Mouse (Mus musculus) hindbrain, embryonic 15.5 days (tissue): ENCODE measurements at regions not wholly inside any gene's neighbourhood (a gene's known extent, or its start where the extent isn't known, plus 50 kb on each side); places are given as distances from the start of the nearest gene placed in this dataset.

Source experiments
- ATAC-seq: fragments of 200-750 bp; cut with Nextera tagmentation; 2 replicates; pipeline ENCODE4 v1.8.0; 2017; ENCODE audit warnings: low read depth, moderate number of reproducible peaks, moderate TSS enrichment; ENCODE audit not compliant: low FRiP score
- H3K27ac ChIP-seq: fragments of 300-500 bp; sonication (generic); replicated peaks from 2 replicates; pipeline ENCODE4 v1.5.1; 2015; ENCODE audit warnings: mild to moderate bottlenecking, inconsistent platforms
- H3K27me3 ChIP-seq: fragments of 300-500 bp; sonication (generic); 2 replicates; pipeline ENCODE4 v1.6.1; 2015; ENCODE audit warnings: control low read depth, inconsistent platforms
- H3K36me3 ChIP-seq: fragments of 300-500 bp; sonication (generic); 2 replicates; pipeline ENCODE4 v1.6.1; 2015; ENCODE audit warnings: control low read depth, inconsistent platforms
- H3K4me1 ChIP-seq: fragments of 300-500 bp; sonication (generic); replicated peaks from 2 replicates; pipeline ENCODE4 v1.6.1; 2015; ENCODE audit warnings: control low read depth, inconsistent platforms
- H3K4me2 ChIP-seq: fragments of 300-500 bp; sonication (generic); 2 replicates; pipeline ENCODE4 v1.6.1; 2015; ENCODE audit warnings: moderate library complexity, mild to moderate bottlenecking, inconsistent platforms
- H3K4me3 ChIP-seq: fragments of 300-500 bp; sonication (generic); 2 replicates; pipeline ENCODE4 v1.5.1; 2015; ENCODE audit warnings: mild to moderate bottlenecking, inconsistent platforms
- H3K9ac ChIP-seq: fragments of 300-500 bp; sonication (generic); 2 replicates; pipeline ENCODE4 v1.6.1; 2015; ENCODE audit warnings: inconsistent platforms
- H3K9me3 ChIP-seq: fragments of 300-500 bp; sonication (generic); 2 replicates; pipeline ENCODE4 v1.6.1; 2016; ENCODE audit warnings: control low read depth, inconsistent platforms
- WGBS: fragments of 180-500 bp; shearing (Covaris S2); methylation state at CpG from one replicate; pipeline ENCODE4 v1.1.7; 2015; 5-methylcytosine and 5-hydroxymethylcytosine counted together

DNA sequence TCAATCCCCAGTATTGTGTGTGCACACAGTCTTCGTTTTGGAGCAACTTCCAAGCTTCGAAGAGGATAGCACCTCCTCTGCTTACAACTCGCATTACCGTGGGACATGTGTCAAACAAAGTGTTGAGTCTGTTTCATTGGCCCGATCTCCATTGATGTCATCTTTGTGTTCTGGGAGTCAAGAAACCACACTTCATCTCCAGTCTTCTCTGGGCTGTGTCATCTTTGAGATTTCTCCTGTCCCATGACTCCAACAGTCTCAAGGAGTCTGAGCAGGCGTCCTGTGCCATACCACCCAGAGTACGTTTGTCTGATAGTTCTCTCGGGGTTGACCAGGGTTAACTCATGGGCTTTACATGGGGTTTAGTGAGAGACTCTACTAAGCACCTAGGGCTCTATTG, 67.8 kb upstream of the Cpsf6 start:
- peaks cover 5% of the 10 kb centered on the region; the same call in 1 of the 2 replicates for H3K9me3 ChIP-seq
- H3K4me3 ChIP-seq: no peak overlapping the region
- WGBS: 96% methylated on average over 8 of the region's 8 CpGs
- H3K36me3 ChIP-seq: no peaks in the 10 kb centered on the region
- no peaks in the 10 kb centered on the region for H3K27me3 ChIP-seq
- no peak overlapping the region for H3K27ac ChIP-seq
- no peak for ATAC-seq
- H3K9ac ChIP-seq: no peak overlapping the region
- H3K4me1 ChIP-seq: no peaks in the 10 kb centered on the region
- no peak overlapping the region for H3K4me2 ChIP-seq

DNA sequence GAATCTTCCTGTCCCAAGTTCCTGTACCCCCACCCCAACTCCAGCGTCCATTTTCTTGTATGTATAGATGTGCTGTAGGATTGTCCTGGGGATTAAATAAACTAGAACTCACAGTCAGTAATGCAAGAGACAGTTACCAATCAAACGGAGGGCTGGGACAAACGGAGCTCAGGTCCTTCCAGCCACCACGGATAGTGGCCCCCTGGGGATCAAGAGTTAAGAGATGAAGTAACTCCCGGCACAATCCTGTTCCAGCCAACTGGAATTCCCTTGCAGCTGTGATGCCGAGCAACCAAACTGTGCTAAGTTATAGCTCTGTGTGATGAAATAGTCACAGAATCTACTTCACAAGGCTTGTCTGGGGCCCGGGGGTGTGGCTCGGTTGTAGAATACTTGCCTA, 67.4 kb upstream of the Cpsf6 start:
- no peak for ATAC-seq
- WGBS: 74% methylated on average over 8 of the region's 8 CpGs
- H3K4me3 ChIP-seq: no peak overlapping the region

DNA sequence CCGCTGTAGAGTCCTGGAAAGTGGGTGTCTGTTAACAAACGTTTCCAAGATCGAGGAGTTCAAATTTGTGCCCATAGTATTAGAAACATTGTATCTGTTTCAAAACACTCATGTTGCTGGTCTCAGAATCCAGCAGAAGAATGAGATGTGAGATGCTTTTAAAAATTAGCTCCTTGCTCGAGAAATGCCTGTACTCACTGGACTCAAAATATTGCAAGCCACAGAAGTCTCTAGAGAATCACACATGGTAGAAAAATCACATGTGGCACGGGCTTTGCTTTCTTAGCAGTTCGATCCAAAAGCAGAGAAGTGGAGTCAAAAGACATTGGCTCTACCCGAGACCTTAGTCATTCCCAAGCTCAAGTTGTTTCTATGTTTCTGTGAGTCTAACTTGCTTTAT, 67.0 kb upstream of the Cpsf6 start:
- Histone ChIP-seq H3K4me3 (no peak overlapping the region), H3K27ac (no peak overlapping the region), H3K9ac (no peak overlapping the region), H3K27me3 (no peaks in the 10 kb centered on the region), H3K36me3 (no peaks in the 10 kb centered on the region), H3K4me2 (no peak overlapping the region), H3K9me3 (peaks cover 5% of the 10 kb centered on the region; the same call in 1 of the 2 replicates), H3K4me1 (no peaks in the 10 kb centered on the region)
- 90% methylated on average over 7 of the region's 7 CpGs for WGBS
- ATAC-seq: no peak

More for the DNA sequence above, 67.4 kb upstream of the Cpsf6 start:
- H3K4me2 ChIP-seq: no peak overlapping the region
- H3K9me3 ChIP-seq: peaks cover 5% of the 10 kb centered on the region; the same call in 1 of the 2 replicates
- H3K27ac ChIP-seq: no peak overlapping the region
- no peaks in the 10 kb centered on the region for H3K36me3 ChIP-seq
- no peaks in the 10 kb centered on the region for H3K27me3 ChIP-seq
- no peaks in the 10 kb centered on the region for H3K4me1 ChIP-seq
- no peak overlapping the region for H3K9ac ChIP-seq

DNA sequence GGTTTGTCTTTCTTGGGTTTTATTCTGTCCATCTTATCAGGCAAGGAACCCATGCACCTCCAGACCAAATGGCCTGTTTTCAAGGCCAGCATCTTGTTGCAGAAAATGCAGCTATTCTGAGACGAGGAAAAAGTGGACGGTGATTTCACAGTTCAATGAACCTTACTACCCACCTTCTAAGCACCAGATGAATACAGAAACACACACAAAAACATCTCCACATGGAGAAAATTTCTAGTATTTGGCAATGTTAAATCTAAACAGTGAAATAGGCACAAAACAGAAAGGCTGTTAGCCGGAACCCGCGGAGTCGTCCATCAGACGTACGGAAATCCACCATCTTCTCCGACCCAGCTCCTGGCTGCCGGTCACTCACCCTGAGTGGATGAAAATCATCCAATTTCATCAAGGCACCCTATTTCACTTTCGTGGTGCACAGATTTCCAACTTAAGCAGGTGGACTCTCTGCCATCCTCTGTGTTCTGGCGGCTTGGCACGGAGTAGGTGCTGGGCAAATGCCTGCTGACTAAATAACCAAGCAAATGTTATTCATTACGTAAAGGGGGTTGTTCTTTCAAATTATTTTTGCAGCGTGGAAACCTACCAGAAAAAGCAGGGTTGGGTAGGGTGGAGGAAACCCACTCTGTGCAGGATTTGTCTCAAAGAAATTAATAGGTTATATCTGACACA, 66.1 kb upstream of the Cpsf6 start:
- no peak overlapping the region for H3K9ac ChIP-seq
- H3K36me3 ChIP-seq: no peaks in the 10 kb centered on the region
- H3K4me2 ChIP-seq: no peak overlapping the region
- H3K27ac ChIP-seq: no peak overlapping the region
- 87% methylated on average over 15 of the region's 15 CpGs for WGBS
- H3K27me3 ChIP-seq: no peaks in the 10 kb centered on the region
- no peak for ATAC-seq
- H3K4me1 ChIP-seq: peaks cover 4% of the 10 kb centered on the region; the same call in 1 of the 2 replicates
- peaks cover 5% of the 10 kb centered on the region; the same call in 1 of the 2 replicates for H3K9me3 ChIP-seq
- no peak overlapping the region for H3K4me3 ChIP-seq

DNA sequence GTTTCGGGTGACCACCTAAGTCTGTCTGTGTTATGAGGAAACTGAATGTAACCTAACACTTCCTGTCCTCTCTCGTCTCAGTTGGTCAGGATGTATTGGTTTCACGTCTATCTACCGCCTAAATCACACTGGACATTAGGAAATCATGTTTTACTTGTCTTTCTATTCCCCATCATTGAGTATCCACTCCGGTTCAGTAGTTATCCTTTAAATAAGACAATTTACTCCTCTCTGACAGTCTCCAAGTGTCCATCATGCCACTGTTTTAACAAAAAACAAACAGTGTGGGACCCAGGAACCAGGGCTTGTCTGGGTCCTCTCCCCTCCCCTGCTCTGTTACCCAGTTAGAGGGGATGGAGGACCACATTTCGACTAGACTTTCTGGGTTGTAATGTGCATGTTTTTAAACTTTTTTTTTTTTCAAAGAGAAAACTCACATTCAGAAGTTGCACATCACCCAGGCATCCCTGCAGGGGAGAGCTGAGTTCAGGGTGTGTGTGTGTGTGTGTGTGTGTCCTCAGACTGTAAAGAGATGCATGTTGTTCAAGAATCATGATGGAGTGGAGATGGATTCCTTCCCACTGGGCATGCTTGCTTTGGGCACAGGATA, 65.5 kb upstream of the Cpsf6 start:
- Histone ChIP-seq H3K4me3 (no peak overlapping the region), H3K9me3 (peaks cover 5% of the 10 kb centered on the region; the same call in 1 of the 2 replicates), H3K27me3 (no peaks in the 10 kb centered on the region), H3K36me3 (no peaks in the 10 kb centered on the region), H3K9ac (no peak overlapping the region), H3K27ac (no peak overlapping the region), H3K4me1 (peaks cover 4% of the 10 kb centered on the region; the same call in 1 of the 2 replicates), H3K4me2 (no peak overlapping the region)
- no peak for ATAC-seq
- WGBS: 77% methylated on average over 6 of the region's 6 CpGs

DNA sequence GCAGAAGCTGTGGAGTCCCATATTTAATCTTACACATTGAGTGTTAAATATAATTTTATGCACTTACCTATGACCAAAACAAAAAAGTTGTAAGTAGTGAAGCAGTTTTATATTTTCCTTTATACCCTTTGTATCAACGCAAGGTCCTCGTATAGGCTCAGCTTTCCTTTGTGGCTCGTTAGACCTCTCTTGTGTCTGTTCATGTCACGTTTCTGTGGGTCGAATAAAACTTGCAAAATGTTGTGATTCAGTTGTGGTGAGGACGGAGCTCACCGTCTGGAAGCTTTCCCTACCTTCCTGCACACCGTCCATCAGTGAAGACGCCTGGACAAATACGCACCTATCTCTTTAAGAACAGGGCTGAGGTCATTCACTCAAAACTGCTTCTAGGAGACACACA, 64.9 kb upstream of the Cpsf6 start:
- H3K4me1 ChIP-seq: peaks cover 4% of the 10 kb centered on the region; the same call in 1 of the 2 replicates
- 90% methylated on average over 10 of the region's 10 CpGs for WGBS
- H3K27ac ChIP-seq: no peak overlapping the region
- no peaks in the 10 kb centered on the region for H3K36me3 ChIP-seq
- no peak for ATAC-seq
- H3K4me3 ChIP-seq: no peak overlapping the region
- peaks cover 5% of the 10 kb centered on the region; the same call in 1 of the 2 replicates for H3K9me3 ChIP-seq
- no peak overlapping the region for H3K4me2 ChIP-seq
- H3K9ac ChIP-seq: no peak overlapping the region
- H3K27me3 ChIP-seq: no peaks in the 10 kb centered on the region

DNA sequence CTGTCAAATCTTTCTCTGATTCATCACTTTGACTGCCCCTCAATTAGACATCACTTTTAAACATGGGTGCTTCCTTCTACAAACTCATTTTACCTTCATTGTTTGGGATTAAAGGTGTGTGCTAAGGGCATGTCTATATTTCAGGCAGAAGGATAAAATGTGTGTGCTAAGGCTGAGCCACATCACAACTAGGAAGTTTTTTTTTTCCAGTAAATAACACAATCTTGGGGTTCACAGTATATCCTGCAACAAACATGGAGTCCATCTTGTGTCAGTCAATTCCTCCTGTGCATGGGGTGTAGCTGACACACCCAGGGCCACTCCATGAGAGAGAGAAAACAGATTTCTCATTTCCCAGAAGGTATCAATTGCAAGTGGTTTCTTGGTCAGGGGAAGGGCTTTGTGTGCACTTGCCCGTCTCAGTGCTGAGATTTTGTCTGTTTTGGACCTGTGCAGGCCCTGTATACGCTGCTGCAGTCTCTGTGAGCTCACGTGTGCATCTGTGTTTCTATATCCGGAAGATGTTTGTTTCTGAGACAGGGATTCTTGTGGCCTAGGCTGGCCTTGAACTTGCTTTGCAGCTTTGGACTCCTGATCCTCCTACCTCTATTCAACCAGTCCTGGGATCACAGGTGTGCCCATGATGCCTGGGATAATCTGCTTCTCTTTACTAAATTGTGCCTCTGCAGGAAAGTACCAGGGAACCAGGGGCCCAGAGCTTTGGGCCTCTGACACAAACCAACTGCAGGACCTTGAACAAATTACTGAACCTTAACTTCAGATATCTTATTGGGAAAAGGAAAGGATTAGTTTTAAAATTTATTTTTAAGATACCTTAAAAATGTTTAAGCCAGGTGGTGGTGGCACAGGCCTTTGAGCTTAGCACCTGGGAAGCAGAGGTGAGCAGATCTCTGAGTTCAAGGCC, 63.9 kb upstream of the Cpsf6 start:
- no peaks in the 10 kb centered on the region for H3K36me3 ChIP-seq
- peaks cover 5% of the 10 kb centered on the region; the same call in 1 of the 2 replicates for H3K9me3 ChIP-seq
- H3K27ac ChIP-seq: no peak overlapping the region
- WGBS: 90% methylated on average over 4 of the region's 4 CpGs
- no peak for ATAC-seq
- no peak overlapping the region for H3K4me2 ChIP-seq
- no peak overlapping the region for H3K4me3 ChIP-seq
- no peaks in the 10 kb centered on the region for H3K27me3 ChIP-seq
- peaks cover 4% of the 10 kb centered on the region; the same call in 1 of the 2 replicates for H3K4me1 ChIP-seq
- no peak overlapping the region for H3K9ac ChIP-seq

DNA sequence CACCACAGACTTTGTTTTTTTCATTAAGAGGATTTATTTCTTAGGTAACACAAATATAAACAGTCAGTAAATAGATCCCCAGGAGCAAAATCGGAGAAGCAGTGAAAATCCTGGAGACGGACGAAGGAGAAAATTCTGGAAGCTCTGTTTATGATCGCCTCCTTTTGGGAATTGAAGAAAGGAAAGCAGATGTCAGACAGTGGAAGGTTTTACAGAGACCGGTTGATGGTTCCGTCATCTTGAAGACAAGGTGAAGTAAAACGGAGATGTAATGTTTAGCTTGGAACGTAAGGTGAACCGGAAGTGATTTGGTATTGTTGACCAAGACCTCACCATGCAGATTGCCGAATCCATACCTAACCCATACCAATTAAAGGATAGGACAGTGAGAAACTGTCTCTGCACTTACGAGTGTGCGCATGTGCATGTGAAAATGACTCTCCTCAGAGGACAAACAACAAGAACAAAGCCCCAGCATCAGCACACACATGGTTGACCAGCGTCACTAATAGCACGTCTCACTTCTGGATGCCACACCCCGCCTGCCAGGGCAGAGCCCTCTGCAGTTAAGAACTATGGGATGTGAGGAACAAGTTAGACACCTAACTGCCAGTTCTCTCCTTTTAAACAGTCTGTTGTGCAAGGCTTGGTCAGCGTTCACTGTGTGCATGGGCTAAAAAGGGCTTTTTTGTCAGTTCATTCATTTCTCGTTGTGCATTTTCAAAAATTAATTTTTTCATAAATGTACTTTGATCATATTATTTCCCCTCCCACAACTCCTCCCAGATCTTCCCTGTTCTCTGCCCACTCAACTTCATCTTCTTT, 62.4 kb upstream of the Cpsf6 start:
- H3K4me3 ChIP-seq: no peak overlapping the region
- H3K9ac ChIP-seq: no peak overlapping the region
- peak overlapping the region; percentile 49; the same call in 1 of the 2 replicates for H3K4me2 ChIP-seq
- peaks cover 4% of the 10 kb centered on the region; the same call in 1 of the 2 replicates for H3K4me1 ChIP-seq
- H3K27me3 ChIP-seq: no peaks in the 10 kb centered on the region
- H3K36me3 ChIP-seq: no peaks in the 10 kb centered on the region
- 83% methylated on average over 17 of the region's 17 CpGs for WGBS
- ATAC-seq: no peak
- H3K27ac ChIP-seq: no peak overlapping the region
- peaks cover 5% of the 10 kb centered on the region; the same call in 1 of the 2 replicates for H3K9me3 ChIP-seq

DNA sequence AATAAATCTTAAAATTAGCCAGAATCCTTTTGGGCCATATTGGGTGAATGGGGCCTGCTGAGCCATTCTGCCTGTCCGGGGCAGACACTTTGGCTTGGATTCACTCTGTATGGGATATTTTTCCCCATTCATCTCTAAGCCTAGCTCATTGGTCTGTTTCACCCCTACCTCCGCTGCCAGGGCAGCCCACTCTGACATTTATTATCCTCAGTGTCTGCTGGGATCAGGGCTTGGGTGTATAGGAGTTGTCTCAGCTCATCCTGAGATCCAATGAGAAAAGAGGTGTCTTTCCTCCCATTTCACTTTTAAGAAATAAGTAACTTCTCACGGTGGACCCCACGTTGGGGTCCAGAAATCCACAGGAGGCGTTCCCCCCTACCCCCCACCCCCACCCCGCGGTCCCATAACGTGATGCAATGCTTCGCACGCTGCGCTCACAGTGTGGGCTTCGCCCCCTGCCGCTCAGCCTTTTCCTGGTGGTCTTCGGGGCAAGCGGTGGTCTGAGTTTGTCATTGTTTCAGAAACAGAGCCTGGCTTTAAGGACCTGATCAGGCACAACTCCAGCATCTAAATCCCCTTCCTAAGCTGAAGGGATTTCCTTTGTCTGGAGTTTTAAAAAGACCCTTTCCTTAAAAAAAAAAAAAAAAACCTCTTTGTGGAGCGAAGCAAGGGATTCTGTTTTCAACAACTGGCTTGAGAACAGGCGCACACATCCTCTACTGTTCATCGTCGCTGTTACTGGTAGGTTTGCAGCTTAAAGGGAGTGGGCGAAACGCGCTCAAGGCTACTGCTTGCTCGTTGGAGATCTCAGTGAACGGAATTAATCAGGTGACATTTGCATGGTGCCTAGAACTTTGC, 61.5 kb upstream of the Cpsf6 start:
- no peak overlapping the region for H3K9ac ChIP-seq
- H3K27me3 ChIP-seq: no peaks in the 10 kb centered on the region
- H3K9me3 ChIP-seq: peaks cover 5% of the 10 kb centered on the region; the same call in 1 of the 2 replicates
- peaks cover 4% of the 10 kb centered on the region; the same call in 1 of the 2 replicates for H3K4me1 ChIP-seq
- H3K4me2 ChIP-seq: peak overlapping the region; percentile 49
- WGBS: 10% methylated on average over 24 of the region's 24 CpGs
- no peak overlapping the region for H3K27ac ChIP-seq
- ATAC-seq: peak; percentile 48; the same call in 1 of the 2 replicates
- peak overlapping the region; percentile 11; the same call in 1 of the 2 replicates for H3K4me3 ChIP-seq
- H3K36me3 ChIP-seq: no peaks in the 10 kb centered on the region

DNA sequence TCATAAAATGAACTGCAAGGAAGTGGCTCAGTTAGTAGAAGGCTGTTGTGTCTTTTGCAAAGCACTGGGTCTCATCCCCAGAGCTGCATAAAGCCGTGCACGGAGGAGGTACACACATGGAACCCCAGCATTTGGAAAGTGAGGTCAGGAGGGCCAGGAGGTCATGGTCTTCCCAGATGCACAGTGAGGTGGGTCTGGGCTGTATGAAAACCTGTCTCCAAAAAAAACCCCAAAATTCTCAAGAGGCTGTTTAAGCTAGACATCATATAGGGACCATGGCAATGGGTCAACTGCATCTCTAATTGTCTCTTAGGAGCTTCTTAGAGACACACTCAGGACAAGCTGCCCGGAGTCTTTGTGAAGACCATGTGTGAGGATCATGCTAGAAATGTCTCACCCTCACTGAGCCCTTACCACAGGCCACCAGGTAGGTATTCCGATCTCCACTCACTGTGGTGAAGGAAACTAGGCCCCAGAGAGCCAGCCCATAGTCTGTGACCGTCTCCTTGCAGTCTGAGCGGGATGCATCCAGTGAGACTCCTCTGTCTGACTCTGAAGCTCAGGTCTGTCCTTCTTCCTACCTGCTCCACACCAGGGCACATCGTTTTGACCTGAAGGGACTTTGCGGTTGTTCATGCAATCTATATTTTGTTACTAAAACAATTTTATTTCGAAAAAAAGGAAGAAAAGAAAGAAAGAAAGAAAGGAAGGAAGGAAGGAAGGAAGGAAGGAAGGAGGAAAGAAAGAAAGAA, 60.6 kb upstream of the Cpsf6 start:
- ATAC-seq: no peak
- no peak overlapping the region for H3K9ac ChIP-seq
- H3K4me1 ChIP-seq: peaks cover 8% of the 10 kb centered on the region
- no peak overlapping the region for H3K4me3 ChIP-seq
- H3K27me3 ChIP-seq: no peaks in the 10 kb centered on the region
- H3K36me3 ChIP-seq: no peaks in the 10 kb centered on the region
- 90% methylated on average over 9 of the region's 9 CpGs for WGBS
- H3K27ac ChIP-seq: no peak overlapping the region
- H3K9me3 ChIP-seq: peaks cover 5% of the 10 kb centered on the region; the same call in 1 of the 2 replicates
- no peak overlapping the region for H3K4me2 ChIP-seq
